Mouse (Mus musculus) A20 (cell line): ENCODE data around the gene Brd3.
"Not testable (repeated sequence)": the region's sequence is repeated elsewhere in the genome, so short reads cannot be mapped to it uniquely, and the experiment has no call there.

Experiments used
- DNase-seq: peaks from one replicate; pipeline ENCODE4 v3.0.0-alpha.2; 2011; ENCODE audit warnings: low read depth, low spot score

Gene Brd3

GRCm38 (mm10) chr2:27507562-27507961 is at the start of gene Brd3:
Brd3 (minus strand) TSS chr2:27507662.
- DNase-seq: no peak

- DNase-seq: no peak
Observed at GRCm38 (mm10) chr2:27556921-27557320, 49.5 kb upstream of the Brd3 start.

GRCm38 (mm10) chr2:27554308-27554707 is 46.8 kb upstream of the Brd3 start:
- no peak for DNase-seq

- peak; percentile 49 for DNase-seq
Observed at GRCm38 (mm10) chr2:27552620-27553287, 45.3 kb upstream of the Brd3 start.

- no peak for DNase-seq
Observed at GRCm38 (mm10) chr2:27548664-27549369, 41.4 kb upstream of the Brd3 start.

GRCm38 (mm10) chr2:27547986-27548385 is 40.5 kb upstream of the Brd3 start:
- DNase-seq: no peak

DNA sequence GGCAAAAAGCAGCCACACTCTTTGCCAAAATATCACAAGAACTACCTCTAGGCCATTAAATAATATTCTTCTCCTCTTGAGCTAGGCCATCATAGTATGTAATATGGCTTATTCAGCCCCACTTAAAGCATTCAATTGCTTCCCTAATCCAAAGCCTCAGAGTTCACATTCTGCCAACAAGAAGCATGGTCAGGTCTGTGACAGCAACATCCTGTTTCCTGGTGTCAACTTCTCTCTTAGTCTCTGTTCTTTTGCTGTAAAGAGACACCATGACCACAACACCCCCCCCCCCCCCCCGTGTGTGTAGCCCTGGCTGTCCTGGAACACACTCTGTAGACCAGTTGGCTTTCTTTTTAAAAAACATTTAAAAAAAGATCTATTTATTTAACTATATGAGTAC is 39.9 kb upstream of the Brd3 start:
- DNase-seq: no peak

DNA sequence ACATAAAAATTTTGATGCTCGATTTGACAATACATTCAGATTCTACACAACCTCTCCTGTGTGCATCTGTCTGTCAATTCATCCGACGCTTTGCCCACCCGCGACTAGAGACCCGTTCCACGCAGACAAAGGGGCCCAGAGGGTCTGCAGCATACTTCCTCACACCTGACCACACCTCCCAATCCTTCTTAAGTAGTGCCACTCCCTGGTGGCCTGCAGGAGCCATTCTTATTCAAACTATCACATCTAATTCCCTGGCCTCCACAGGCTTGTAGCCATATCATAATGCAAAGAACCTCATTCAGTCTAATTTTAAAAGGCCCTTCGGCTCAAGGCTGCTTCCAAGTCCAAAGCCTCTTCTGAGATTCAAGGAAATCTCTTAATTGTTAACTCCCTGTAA is 38.6 kb upstream of the Brd3 start:
- DNase-seq: not testable (repeated sequence)

DNA sequence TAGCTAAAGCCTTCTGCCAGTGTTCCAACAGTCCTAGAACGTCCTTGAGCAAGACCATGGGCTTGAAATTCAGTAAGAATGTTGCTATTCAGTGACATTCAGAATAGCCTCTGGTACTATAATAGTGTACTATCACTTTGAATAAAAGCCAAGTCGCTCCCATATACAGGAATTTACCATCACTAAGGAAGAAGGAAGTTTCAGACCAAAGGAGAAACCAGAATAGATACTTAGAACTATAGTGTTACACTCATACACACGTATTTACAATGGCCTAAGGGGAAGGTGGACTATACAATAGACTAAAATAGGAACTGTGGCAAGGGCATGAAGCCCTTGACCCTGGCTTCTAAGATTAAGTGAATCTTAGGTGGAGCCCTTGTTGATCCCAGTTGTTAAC is 38.1 kb upstream of the Brd3 start:
- DNase-seq: not testable (repeated sequence)

GRCm38 (mm10) chr2:27544613-27545012 is 37.2 kb upstream of the Brd3 start:
- no peak for DNase-seq

DNA sequence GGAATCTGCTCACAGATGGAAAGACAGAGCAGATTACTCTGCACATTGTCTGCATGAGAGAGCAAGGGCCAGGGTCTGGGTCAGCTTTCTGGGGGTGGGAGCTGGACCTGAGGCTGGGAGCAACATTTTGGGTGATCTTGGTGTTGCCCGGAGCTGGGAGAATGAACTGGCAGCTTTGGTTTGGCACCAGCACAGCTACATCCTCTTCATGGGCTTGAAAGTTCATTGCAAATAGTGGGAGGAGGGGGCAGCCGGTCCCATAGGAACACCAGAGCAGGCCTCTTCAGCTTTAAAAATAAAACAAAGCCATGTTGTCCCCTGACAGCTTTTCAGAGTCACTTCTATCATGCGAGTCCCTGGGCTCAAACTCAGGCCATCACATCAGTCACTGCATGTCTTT is 33.8 kb upstream of the Brd3 start:
- DNase-seq: no peak

DNA sequence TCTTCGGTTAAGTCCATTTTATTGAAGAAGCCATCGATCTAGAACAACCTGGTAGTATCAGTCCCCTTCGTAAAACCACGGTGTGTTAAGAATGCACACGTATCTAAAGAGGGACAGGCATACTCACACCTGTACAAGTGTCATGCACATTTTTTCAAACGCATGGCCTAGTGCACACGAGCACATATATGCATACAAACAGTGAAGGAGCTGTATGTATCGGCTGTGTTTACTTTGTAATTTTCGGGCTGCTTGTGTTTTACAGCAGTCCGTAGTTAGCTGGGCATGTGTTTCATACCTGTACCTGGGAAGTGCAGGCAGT is 33.0 kb upstream of the Brd3 start:
- no peak for DNase-seq

DNA sequence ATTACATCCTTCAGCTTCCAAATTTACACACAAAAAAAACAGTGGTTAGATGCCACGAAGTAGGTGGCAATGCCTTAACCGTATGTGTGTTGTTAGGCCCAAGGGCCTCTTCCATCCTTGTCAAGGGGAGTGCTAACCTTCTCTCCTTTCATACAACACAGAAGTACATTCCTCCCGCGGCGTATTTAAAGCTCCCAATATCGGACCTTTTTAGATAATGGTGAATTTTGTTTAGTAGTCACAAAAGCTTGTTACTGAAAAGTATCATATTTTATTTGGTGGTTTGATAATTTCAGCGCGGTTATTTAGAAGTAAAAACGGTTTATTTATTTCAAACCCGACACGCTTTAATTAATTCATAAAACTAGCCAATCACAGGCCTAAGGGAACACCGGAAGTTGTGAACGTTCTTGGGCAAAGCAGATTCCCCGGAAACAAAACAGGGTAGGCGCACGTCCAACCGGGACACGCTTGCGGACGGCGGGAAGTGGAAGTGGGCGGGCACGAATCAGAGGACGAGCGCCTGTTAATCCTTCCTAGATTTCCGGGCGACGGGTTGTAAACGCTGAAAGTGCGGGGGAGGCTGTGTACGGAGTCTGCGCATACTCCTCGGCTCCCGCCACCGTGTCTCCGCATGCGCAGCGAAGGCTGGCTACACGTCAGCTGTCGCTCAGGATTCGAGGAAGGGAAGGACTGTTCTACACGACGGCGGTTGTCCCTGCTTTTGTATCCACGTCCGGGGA is 32.5 kb upstream of the Brd3 start:
- DNase-seq: peak; percentile 95

- DNase-seq: no peak
Observed at GRCm38 (mm10) chr2:27539336-27539735, 31.9 kb upstream of the Brd3 start.

- peak; percentile 22 for DNase-seq
Observed at GRCm38 (mm10) chr2:27538455-27539330, 31.2 kb upstream of the Brd3 start.

DNA sequence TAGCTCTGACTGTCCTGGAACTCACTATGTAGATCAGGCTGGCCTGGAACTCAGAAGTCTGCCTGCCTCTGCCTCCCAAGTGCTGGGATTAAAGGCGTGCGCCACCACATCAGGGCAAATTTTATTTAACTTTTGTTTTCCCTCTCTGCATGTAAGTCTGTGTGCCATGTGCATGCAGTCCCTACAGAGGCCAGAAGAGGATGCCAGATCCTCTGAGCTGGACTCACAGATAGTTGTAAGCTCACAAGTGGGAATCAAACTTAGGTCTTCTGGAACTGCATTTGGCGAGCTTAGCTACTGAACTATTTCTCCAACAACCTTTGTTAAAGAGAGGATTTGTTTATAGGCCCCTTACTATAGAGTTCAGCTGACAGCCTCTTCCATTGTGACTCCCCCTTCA is 10.8 kb upstream of the Brd3 start:
- peak; percentile 35 for DNase-seq

DNA sequence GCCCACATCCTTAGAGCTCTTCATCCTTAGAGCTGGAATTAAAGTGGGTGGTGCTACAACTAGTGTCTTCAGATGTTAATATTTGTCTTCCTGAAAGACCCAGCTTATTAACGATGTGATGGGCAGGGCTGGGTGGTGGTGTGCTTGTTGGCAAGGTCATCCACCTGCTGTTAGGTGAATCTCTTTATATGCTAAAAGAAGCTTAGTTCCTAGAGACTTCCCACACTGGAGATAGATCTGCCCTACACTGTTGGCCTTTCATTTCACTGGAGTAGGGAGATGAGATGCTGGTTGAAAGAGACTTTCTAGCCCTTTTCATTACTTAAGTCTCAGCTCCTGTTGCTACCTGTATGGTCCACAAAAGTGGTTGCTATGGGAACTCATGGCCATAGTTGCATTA is 8.8 kb upstream of the Brd3 start:
- DNase-seq: no peak

DNA sequence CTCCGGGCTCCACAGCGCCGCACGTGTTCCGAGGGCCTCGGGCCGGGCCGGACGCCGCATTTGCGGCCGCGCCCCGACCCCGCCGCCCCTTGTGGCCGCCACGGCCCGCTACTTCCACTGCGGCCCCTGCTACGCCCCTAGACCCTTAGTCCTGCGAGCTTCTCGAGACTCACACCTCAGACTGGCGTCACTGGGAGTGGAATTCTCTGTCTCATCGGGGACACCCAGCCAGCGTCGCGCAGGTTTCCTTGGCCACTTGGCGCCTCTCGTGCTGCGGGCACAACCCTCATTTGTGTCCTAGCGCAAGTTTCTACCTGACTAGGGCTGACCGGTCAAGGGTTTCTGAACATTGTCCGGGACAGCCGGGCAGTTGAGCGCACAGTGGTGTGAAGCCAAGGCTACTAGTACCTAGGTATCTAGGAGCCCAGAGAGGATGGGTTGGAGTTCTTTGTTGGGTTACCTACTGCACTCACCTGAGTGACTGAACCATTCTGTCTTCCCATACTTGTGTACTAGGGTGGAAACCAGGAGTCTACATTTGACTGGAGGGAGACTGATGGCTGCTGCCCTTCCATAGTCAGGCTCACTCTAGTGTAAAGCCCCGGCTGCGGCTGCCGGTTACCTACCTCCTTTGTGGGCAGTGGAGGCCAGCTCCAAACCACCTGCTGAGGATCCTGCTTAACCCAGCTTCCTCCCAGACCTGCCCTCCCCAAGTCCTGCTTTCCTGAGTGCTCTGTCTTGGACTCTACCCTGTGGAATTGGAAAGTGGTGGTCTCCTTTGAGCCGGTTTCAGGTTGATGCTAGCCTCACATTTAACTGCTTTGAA is 8.1 kb upstream of the Brd3 start:
- DNase-seq: peak; percentile 41

- peak; percentile 97 for DNase-seq
Observed at GRCm38 (mm10) chr2:27514639-27515328, 7.3 kb upstream of the Brd3 start, which contains the start of gene Wdr5. Wdr5 (plus strand) TSS chr2:27515157.

DNA sequence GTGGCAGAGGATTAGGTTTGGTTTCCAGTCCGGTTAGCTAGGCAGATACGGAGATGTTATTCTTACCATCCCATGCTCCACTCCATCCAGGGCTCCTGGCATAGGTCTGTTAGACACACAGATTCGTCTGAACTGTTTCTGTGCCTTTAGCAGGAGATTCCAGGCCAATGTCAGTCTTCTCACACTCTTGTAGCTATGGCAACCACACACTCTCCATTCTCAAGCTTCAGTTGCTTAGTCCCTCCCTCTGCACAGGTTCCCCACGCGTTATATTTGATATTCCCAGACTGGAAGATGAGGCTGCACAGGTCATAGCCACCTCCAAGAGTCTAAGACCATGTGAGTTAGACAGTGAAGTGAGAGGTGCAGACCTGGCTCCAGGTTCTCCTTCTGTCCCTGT is 6.4 kb upstream of the Brd3 start:
- DNase-seq: no peak
